Mouse (Mus musculus) kidney, postnatal 4 days (tissue): Measurements from ENCODE around the gene Olfr127.
"Not testable (repeated sequence)": the region's sequence is repeated elsewhere in the genome, so short reads cannot be mapped to it uniquely, and the experiment has no call there.

Experiments
- DNase-seq, 2 experiments: peaks; one replicate each; pipeline ENCODE4 v3.0.0; 2021; ENCODE audit warnings: mixed read lengths in 2 of 2

Olfr127 gene

DNA sequence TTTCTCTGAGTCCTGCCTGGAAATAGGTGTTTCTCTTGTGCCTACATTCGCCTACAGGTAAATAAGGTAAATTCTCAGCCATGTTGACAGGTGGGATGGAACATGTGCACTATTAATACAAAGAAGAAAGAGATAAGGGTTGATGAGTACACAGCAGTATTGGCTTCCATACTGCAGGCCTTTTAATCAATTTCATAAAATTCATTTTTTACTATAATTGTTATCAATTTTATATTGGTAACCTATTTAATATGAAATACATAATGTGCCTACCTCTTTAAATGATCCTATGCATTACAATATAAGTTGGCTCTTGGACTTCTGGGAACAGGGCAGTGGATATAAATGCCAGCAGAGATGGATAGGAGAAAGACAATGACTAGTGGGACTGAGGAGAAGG, at the start of gene Olfr127:
TSS of gene Olfr127 (plus strand) at position 301 of the 400 bp plus-strand sequence.
- DNase-seq: no peak

DNA sequence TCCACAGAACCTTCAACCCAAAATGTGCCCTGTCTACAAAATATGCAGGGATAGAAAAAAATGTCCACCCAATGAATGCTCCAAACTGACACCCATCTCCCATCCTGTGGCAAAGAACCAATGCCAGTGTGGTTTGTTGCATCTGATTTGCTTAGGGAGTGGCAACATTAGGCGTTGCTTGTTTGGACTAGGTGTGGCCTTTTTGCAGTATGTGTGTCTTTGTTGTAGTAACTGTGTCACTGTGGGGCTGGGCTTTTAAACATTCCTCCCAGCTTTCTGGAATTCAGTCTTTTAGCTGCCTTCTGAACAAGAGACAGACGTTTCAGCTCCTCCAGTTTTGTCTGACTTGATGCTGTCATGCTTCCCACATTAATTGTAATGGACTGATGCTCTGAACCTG, 36.3 kb upstream of the Olfr127 start:
- DNase-seq: no peak

DNA sequence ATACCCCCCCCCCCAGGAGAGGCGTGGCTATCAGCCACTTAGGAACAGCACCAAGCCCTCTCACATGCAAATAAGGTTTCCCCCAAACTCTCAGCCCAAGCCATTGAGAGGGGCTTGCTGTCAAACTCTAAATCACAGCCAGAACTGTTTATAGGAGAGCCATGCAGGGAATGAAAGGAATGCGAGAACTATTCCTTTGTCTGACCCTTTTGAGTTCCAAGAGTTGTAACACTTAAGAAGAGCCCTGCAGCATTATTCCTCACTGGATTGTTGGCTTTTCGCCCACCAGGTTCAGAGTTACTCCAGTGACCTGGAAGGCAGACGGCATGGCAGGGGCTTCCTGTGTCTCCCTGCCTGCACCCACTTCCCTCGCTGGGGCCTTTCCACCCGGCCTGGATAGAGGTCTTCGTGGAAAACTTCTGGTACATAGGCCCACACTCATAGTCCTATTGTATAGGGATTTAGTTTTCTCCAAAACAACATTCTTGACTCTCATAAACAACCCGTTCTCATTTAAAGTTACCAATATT, 30.5 kb upstream of the Olfr127 start:
- no peak for DNase-seq

DNA sequence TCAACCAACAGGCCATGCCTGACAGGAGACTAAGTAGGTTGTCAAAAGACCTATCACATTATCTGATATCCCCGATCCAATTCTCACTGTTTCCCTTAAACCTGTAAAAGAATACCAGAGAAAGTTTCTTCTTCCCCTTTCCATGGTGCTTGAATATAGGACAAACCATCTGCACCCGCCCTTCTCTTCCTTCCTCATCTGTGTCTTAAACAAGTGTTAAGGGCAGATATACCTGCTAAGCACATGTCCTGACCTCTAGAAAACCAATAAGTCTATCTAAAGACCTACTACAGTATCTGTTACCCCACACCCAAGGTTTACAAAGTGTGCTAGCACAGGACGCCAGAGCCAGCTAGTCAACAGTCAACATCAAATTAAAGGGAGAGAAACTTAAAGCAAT, 26.4 kb upstream of the Olfr127 start:
- no peak for DNase-seq

DNA sequence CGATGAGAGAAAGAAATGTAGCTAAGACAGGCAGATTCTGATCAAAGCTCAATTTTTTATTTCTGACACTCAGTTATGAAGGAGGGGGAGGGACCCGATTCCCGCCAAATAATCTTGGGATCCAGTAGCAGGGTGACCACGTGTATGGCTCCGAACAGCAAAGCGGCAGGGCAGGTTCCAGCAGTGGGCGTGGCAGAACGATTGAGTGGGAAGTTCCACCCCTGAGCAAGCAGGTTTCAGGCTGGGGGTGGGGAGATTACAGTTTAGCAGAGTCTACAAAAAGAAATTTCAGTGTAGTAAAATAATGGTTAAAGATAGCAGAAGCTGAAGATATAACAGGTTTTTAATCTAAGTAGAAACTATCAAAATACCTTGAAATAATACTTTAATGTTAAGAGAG, 6.6 kb downstream of the Olfr127 start:
- DNase-seq: not testable (repeated sequence)

DNA sequence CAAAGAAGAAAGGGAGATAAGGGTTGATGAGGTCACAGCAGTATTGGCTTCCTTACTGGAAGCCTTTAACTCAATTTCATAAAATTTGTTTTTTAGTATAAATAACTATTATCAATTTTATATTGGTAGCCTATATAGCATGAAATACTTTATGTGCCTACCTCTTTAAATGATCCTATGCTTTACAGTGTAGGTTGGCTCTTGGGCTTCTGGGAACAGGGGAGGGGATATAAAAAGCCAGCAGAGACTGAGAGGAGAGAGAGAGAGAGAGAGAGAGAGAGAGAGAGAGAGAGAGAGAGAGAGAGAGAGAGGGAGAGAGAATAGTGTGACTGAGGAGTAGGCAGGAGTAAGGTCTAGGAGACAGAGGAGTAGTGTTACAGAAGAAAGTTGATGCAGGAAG, 20.0 kb downstream of the Olfr127 start, which contains the start of gene Olfr128:
TSS of gene Olfr128 (plus strand) at position 301 of the 400 bp plus-strand sequence.
- no peak for DNase-seq

DNA sequence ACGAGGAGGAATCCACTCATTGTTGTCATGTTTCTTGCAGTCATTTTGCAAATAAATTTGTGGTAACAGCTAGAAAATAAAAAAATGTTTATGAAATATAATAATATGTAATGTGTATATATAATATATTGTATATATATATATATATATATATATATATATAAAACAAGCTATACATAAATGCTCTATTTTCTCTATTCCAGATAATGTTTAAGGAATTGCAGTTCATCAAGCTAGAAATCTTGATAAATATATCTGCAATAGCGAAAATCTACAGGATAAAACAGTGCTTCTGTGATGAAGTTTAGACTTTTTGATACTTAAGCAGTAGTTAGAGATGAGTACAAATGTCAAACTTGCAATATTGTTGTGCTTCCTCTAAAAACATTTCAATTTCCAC, 52.7 kb downstream of the Olfr127 start, which contains the start of gene Olfr761:
TSS of gene Olfr761 (minus strand) at position 101 of the 400 bp plus-strand sequence.
- DNase-seq: no peak
